Mouse (Mus musculus): ENCODE measurements around the gene Gm28047. TPM values are rescaled to one million over a fixed set of nuclear protein-coding genes. Genes with fewer than 3 reads are reported as not detected.

Gm28047 gene
- polyA plus RNA-seq, 1 experiment: not detected

- no peak for TF ChIP-seq CTCF (IDR thresholded peaks at IDR 0.05; ENCODE audit: low read depth, low read length)
- TF ChIP-seq POLR2A (IDR thresholded peaks at IDR 0.05; ENCODE audit: borderline replicate concordance, low read depth, low read length): no peak
- Histone ChIP-seq H3K27ac (ENCODE audit: insufficient read depth, low read depth, low read length) (no peak overlapping the region), H3K4me3 (ENCODE audit: insufficient read depth, low read length) (no peak overlapping the region), H3K4me1 (ENCODE audit: control insufficient read depth, insufficient read depth, low read length) (peaks cover 2% of the 10 kb centered on the region; the same call in 1 of the 2 replicates)
Observed at GRCm38 (mm10) chr15:102530566-102530965, 94.3 kb downstream of the Gm28047 start.

GRCm38 (mm10) chr15:102528396-102528795, 96.5 kb downstream of the Gm28047 start:
- peaks cover 2% of the 10 kb centered on the region; the same call in 1 of the 2 replicates for H3K4me1 ChIP-seq (ENCODE audit: control insufficient read depth, insufficient read depth, low read length)
- TF ChIP-seq CTCF (IDR thresholded peaks at IDR 0.05; ENCODE audit: low read depth, low read length) (no peak), POLR2A (IDR thresholded peaks at IDR 0.05; ENCODE audit: borderline replicate concordance, low read depth, low read length) (no peak)
- no peak overlapping the region for H3K27ac ChIP-seq (ENCODE audit: insufficient read depth, low read depth, low read length)
- no peak overlapping the region for H3K4me3 ChIP-seq (ENCODE audit: insufficient read depth, low read length)

GRCm38 (mm10) chr15:102527936-102528335, 96.9 kb downstream of the Gm28047 start:
- TF ChIP-seq CTCF (IDR thresholded peaks at IDR 0.05; ENCODE audit: low read depth, low read length): no peak
- TF ChIP-seq POLR2A (IDR thresholded peaks at IDR 0.05; ENCODE audit: borderline replicate concordance, low read depth, low read length): no peak
- Histone ChIP-seq H3K27ac (ENCODE audit: insufficient read depth, low read depth, low read length) (no peak overlapping the region), H3K4me1 (ENCODE audit: control insufficient read depth, insufficient read depth, low read length) (peaks cover 2% of the 10 kb centered on the region; the same call in 1 of the 2 replicates), H3K4me3 (ENCODE audit: insufficient read depth, low read length) (no peak overlapping the region)

- no peak overlapping the region for H3K27ac ChIP-seq (ENCODE audit: insufficient read depth, low read depth, low read length)
Observed at GRCm38 (mm10) chr15:102526111-102527002, 98.5 kb downstream of the Gm28047 start.

GRCm38 (mm10) chr15:102524892-102525485, 99.9 kb downstream of the Gm28047 start, which contains the start of gene Npff:
Npff (minus strand) TSS chr15:102524942.
- H3K27ac ChIP-seq (ENCODE audit: insufficient read depth, low read depth, low read length): no peak within 1 kb of the TSS
- TF ChIP-seq CTCF (IDR thresholded peaks at IDR 0.05; ENCODE audit: low read depth, low read length) (peak; percentile 92), POLR2A (IDR thresholded peaks at IDR 0.05; ENCODE audit: borderline replicate concordance, low read depth, low read length) (no peak)
- H3K4me1 ChIP-seq (ENCODE audit: control insufficient read depth, insufficient read depth, low read length): peaks cover 10% of the 10 kb centered on the region
- H3K4me3 ChIP-seq (ENCODE audit: insufficient read depth, low read length): no peak within 1 kb of the TSS

More at GRCm38 (mm10) chr15:102526111-102527002, 98.5 kb downstream of the Gm28047 start:
- no peak for TF ChIP-seq CTCF (IDR thresholded peaks at IDR 0.05; ENCODE audit: low read depth, low read length)
- TF ChIP-seq POLR2A (IDR thresholded peaks at IDR 0.05; ENCODE audit: borderline replicate concordance, low read depth, low read length): no peak
- Histone ChIP-seq H3K4me1 (ENCODE audit: control insufficient read depth, insufficient read depth, low read length) (peaks cover 2% of the 10 kb centered on the region; the same call in 1 of the 2 replicates), H3K4me3 (ENCODE audit: insufficient read depth, low read length) (no peak overlapping the region)

- no peak for TF ChIP-seq POLR2A (IDR thresholded peaks at IDR 0.05; ENCODE audit: borderline replicate concordance, low read depth, low read length)
- TF ChIP-seq CTCF (IDR thresholded peaks at IDR 0.05; ENCODE audit: low read depth, low read length): no peak
- H3K4me3 ChIP-seq (ENCODE audit: insufficient read depth, low read length): no peak overlapping the region
- no peak overlapping the region for H3K27ac ChIP-seq (ENCODE audit: insufficient read depth, low read depth, low read length)
- peaks cover 10% of the 10 kb centered on the region for H3K4me1 ChIP-seq (ENCODE audit: control insufficient read depth, insufficient read depth, low read length)
Observed at GRCm38 (mm10) chr15:102521480-102521879, 103.4 kb downstream of the Gm28047 start.

GRCm38 (mm10) chr15:102520416-102520815, 104.5 kb downstream of the Gm28047 start:
- Histone ChIP-seq H3K4me3 (ENCODE audit: insufficient read depth, low read length) (no peak overlapping the region), H3K4me1 (ENCODE audit: control insufficient read depth, insufficient read depth, low read length) (peaks cover 19% of the 10 kb centered on the region), H3K27ac (ENCODE audit: insufficient read depth, low read depth, low read length) (0 out of 2 replicates have a peak overlapping the region, but pooled peaks have one; percentile 18)
- TF ChIP-seq POLR2A (IDR thresholded peaks at IDR 0.05; ENCODE audit: borderline replicate concordance, low read depth, low read length) (no peak), CTCF (IDR thresholded peaks at IDR 0.05; ENCODE audit: low read depth, low read length) (no peak)

GRCm38 (mm10) chr15:102519211-102520141, 105.4 kb downstream of the Gm28047 start:
- Histone ChIP-seq H3K4me3 (ENCODE audit: insufficient read depth, low read length) (peak overlapping the region; percentile 93), H3K27ac (ENCODE audit: insufficient read depth, low read depth, low read length) (peak overlapping the region; percentile 71; the same call in 1 of the 2 replicates), H3K4me1 (ENCODE audit: control insufficient read depth, insufficient read depth, low read length) (peaks cover 19% of the 10 kb centered on the region)
- no peak for TF ChIP-seq CTCF (IDR thresholded peaks at IDR 0.05; ENCODE audit: low read depth, low read length)
- no peak for TF ChIP-seq POLR2A (IDR thresholded peaks at IDR 0.05; ENCODE audit: borderline replicate concordance, low read depth, low read length)

- H3K4me1 ChIP-seq (ENCODE audit: control insufficient read depth, insufficient read depth, low read length): peaks cover 19% of the 10 kb centered on the region
- H3K4me3 ChIP-seq (ENCODE audit: insufficient read depth, low read length): peak overlapping the region; percentile 93
- TF ChIP-seq POLR2A (IDR thresholded peaks at IDR 0.05; ENCODE audit: borderline replicate concordance, low read depth, low read length) (no peak), CTCF (IDR thresholded peaks at IDR 0.05; ENCODE audit: low read depth, low read length) (no peak)
- peak overlapping the region; percentile 71 for H3K27ac ChIP-seq (ENCODE audit: insufficient read depth, low read depth, low read length)
Observed at GRCm38 (mm10) chr15:102518859-102519201, 106.0 kb downstream of the Gm28047 start.

Data from bone marrow macrophage, adult 2 months (primary cell).